ENCODE assay signal across 21 mouse cellular contexts in the genomic region with DNA sequence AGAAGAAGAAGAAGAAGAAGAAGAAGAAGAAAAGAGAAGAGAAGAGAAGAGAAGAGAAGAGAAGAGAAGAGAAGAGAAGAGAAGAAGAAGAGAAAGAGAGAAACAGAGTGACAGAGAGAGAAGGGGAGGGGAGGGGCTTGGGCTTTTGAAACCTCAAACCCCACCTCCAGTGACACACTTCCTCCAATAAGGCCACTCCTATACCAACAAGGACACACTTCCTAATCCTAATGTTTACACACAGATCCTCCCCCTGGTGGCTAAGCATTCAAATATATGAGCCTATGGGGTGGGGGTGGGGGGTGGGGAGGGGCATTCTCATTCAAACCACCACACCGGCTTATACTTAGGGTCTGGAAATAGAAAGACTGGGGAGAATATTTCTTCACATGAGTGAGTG. TPM values are rescaled to one million over a fixed set of nuclear protein-coding genes. Genes with fewer than 3 reads are reported as not detected.
"Had no signal": no experiment of that assay in that cellular context is flagged by ENCODE, and none has a peak within 500 bp of the region (broad histone marks: within the 10 kb centered on the region; RNA-seq: fewer than 3 reads in every experiment).

No protein-coding gene starts in this region.

- H3K9me3 ChIP-seq: limb, embryonic 15.5 days; liver, embryonic 12.5 days; lung, embryonic 15.5 days; midbrain, embryonic 15.5 days; neural tube, embryonic 12.5 days; stomach, embryonic 15.5 days had no signal

- H3K9ac ChIP-seq: limb, embryonic 15.5 days; liver, embryonic 12.5 days; lung, embryonic 15.5 days; midbrain, embryonic 15.5 days; neural tube, embryonic 12.5 days; stomach, embryonic 15.5 days had no signal

- H3K4me2 ChIP-seq: limb, embryonic 15.5 days; liver, embryonic 12.5 days; lung, embryonic 15.5 days; midbrain, embryonic 11.5 days; midbrain, embryonic 15.5 days; neural tube, embryonic 12.5 days; stomach, embryonic 15.5 days had no signal

- H3K4me3 ChIP-seq: limb, embryonic 15.5 days; liver, embryonic 12.5 days; lung, embryonic 15.5 days; megakaryocyte, embryonic 14.5 days; midbrain, embryonic 15.5 days; neural tube, embryonic 12.5 days; stomach, embryonic 15.5 days had no signal

- H3K27ac ChIP-seq: limb, embryonic 15.5 days; liver, embryonic 12.5 days; lung, embryonic 15.5 days; midbrain, embryonic 15.5 days; neural tube, embryonic 12.5 days; stomach, embryonic 15.5 days had no signal

- H3K4me1 ChIP-seq: liver, embryonic 12.5 days; midbrain, embryonic 15.5 days; neural tube, embryonic 12.5 days; stomach, embryonic 15.5 days had no signal

- DNase-seq: kidney, adult 2 months; kidney, postnatal 36 days; layer of hippocampus, adult 9-11 months; layer of hippocampus, postnatal 36 days; lung, postnatal 36 days; thymus, adult 2 months; thymus, postnatal 25 days had no signal

- H3K27me3 ChIP-seq: limb, embryonic 15.5 days; liver, embryonic 12.5 days; lung, embryonic 15.5 days; midbrain, embryonic 15.5 days; neural tube, embryonic 12.5 days; stomach, embryonic 15.5 days had no signal

- ATAC-seq: liver, embryonic 12.5 days; midbrain, embryonic 15.5 days had no signal

- H3K36me3 ChIP-seq: limb, embryonic 15.5 days; liver, embryonic 12.5 days; lung, embryonic 15.5 days; midbrain, embryonic 15.5 days; neural tube, embryonic 12.5 days; stomach, embryonic 15.5 days had no signal

RNA-seq across cellular contexts. Expression of a gene that starts 27.9 kb away (rescaled TPM):
- total RNA-seq: layer of hippocampus, adult 18-20 months; layer of hippocampus, postnatal 36 days; left cerebral cortex, adult 8-10 months; left cerebral cortex, postnatal 25 days; monocyte, adult 5-6 weeks; neutrophil, adult 5-6 weeks had no signal
- polyA plus RNA-seq: liver, embryonic 12.5 days; liver, embryonic 16.5 days had no signal
